Mouse (Mus musculus): ENCODE measurements around the gene Kank1. TPM values are rescaled to one million over a fixed set of nuclear protein-coding genes. Genes with fewer than 3 reads are reported as not detected.
A peak's percentile ranks its signal among the peaks of the same experiment; 100 is the strongest.

The Kank1 gene
- polyA plus RNA-seq, 1 experiment from 2014 or later: 18.4 TPM

DNA sequence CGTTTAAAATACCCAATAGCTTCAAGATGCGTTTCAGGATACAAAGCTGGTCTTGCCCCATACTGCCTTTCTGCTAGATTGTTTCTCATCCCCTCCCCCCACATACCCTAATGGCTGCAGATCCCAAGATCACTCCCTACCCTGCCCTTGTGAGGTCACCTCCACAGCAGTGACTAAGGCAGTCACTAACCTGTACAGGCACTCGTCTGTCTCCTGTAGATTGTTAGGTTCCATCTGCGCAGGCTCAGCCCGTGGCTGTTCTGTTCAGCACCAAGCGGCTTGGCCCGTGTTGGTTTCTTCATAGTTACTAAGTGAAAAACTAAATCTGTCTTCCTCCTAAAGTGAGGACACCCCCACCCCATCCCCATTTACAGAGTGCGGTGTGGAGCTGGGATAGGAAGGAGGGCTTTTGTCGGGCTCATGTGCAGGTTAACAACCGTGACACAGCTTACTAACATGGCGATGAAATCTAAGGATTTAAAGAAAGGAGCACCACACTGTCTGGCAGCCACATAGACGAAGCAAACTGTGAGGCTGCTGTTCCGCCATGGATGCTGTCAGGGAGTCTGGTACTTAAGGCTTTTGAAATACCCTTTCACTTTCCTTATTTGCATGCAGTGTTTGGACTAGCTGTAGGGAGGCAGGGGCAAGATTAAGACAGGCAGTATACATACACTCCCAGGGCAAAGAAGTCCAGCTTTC is 163.6 kb downstream of the Kank1 start:
- H3K27me3 ChIP-seq (ENCODE audit: insufficient read depth, low read length): no peaks in the 10 kb centered on the region
- no peaks in the 10 kb centered on the region for H3K9me3 ChIP-seq (replicated peaks; ENCODE audit: low read length)
- peak; percentile 77 for ATAC-seq (replicated peaks; ENCODE audit: low FRiP score, low read depth)
- H3K9ac ChIP-seq (ENCODE audit: low read depth, low read length): no peak overlapping the region
- no peak overlapping the region for H3K4me3 ChIP-seq (replicated peaks; ENCODE audit: low read depth, low read length)
- H3K4me2 ChIP-seq (ENCODE audit: low read length): peak overlapping the region; percentile 47
- peaks cover 21% of the 10 kb centered on the region for H3K4me1 ChIP-seq (replicated peaks; ENCODE audit: insufficient read depth, low read length)
- peak overlapping the region; percentile 76 for H3K27ac ChIP-seq
- no peaks in the 10 kb centered on the region for H3K36me3 ChIP-seq (ENCODE audit: insufficient read depth, low read length)
- no peak for TF ChIP-seq CTCF (IDR thresholded peaks at IDR 0.05; ENCODE audit: low read depth)
- peak; percentile 40 for DNase-seq (ENCODE audit: low spot score)
- WGBS: 26% methylated on average over 13 of the region's 13 CpGs

- Histone ChIP-seq H3K4me3 (replicated peaks; ENCODE audit: low read depth, low read length) (no peak overlapping the region), H3K27me3 (ENCODE audit: insufficient read depth, low read length) (no peaks in the 10 kb centered on the region), H3K4me2 (ENCODE audit: low read length) (no peak overlapping the region), H3K9me3 (replicated peaks; ENCODE audit: low read length) (no peaks in the 10 kb centered on the region), H3K36me3 (ENCODE audit: insufficient read depth, low read length) (no peaks in the 10 kb centered on the region), H3K4me1 (replicated peaks; ENCODE audit: insufficient read depth, low read length) (peaks cover 25% of the 10 kb centered on the region), H3K9ac (ENCODE audit: low read depth, low read length) (no peak overlapping the region), H3K27ac (no peak overlapping the region)
- no peak for TF ChIP-seq CTCF (IDR thresholded peaks at IDR 0.05; ENCODE audit: low read depth)
- DNase-seq (ENCODE audit: low spot score): no peak
- no peak for ATAC-seq (replicated peaks; ENCODE audit: low FRiP score, low read depth)
- 74% methylated on average over 8 of the region's 8 CpGs for WGBS
Observed at GRCm38 (mm10) chr19:25401521-25401920, 164.7 kb downstream of the Kank1 start.

GRCm38 (mm10) chr19:25404163-25404562 is 167.4 kb downstream of the Kank1 start:
- Histone ChIP-seq H3K9me3 (replicated peaks; ENCODE audit: low read length) (no peaks in the 10 kb centered on the region), H3K4me1 (replicated peaks; ENCODE audit: insufficient read depth, low read length) (peaks cover 36% of the 10 kb centered on the region), H3K36me3 (ENCODE audit: insufficient read depth, low read length) (no peaks in the 10 kb centered on the region), H3K27me3 (ENCODE audit: insufficient read depth, low read length) (no peaks in the 10 kb centered on the region), H3K27ac (no peak overlapping the region), H3K4me2 (ENCODE audit: low read length) (no peak overlapping the region), H3K9ac (ENCODE audit: low read depth, low read length) (no peak overlapping the region), H3K4me3 (replicated peaks; ENCODE audit: low read depth, low read length) (no peak overlapping the region)
- ATAC-seq (replicated peaks; ENCODE audit: low FRiP score, low read depth) (no peak), DNase-seq (ENCODE audit: low spot score) (no peak)
- 60% methylated on average over 4 of the region's 4 CpGs for WGBS
- no peak for TF ChIP-seq CTCF (IDR thresholded peaks at IDR 0.05; ENCODE audit: low read depth)

GRCm38 (mm10) chr19:25405987-25406386 is 169.2 kb downstream of the Kank1 start:
- no peaks in the 10 kb centered on the region for H3K9me3 ChIP-seq (replicated peaks; ENCODE audit: low read length)
- ATAC-seq (replicated peaks; ENCODE audit: low FRiP score, low read depth) (no peak), DNase-seq (ENCODE audit: low spot score) (no peak)
- H3K4me3 ChIP-seq (replicated peaks; ENCODE audit: low read depth, low read length): peak overlapping the region; percentile 40; the same call in 1 of the 2 replicates
- H3K36me3 ChIP-seq (ENCODE audit: insufficient read depth, low read length): peaks cover 17% of the 10 kb centered on the region
- peak overlapping the region; percentile 65 for H3K9ac ChIP-seq (ENCODE audit: low read depth, low read length)
- H3K27me3 ChIP-seq (ENCODE audit: insufficient read depth, low read length): no peaks in the 10 kb centered on the region
- peak overlapping the region; percentile 85 for H3K4me2 ChIP-seq (ENCODE audit: low read length)
- 28% methylated on average over 6 of the region's 6 CpGs for WGBS
- H3K4me1 ChIP-seq (replicated peaks; ENCODE audit: insufficient read depth, low read length): peaks cover 19% of the 10 kb centered on the region; the same call in 1 of the 2 replicates
- no peak for TF ChIP-seq CTCF (IDR thresholded peaks at IDR 0.05; ENCODE audit: low read depth)
- peak overlapping the region; percentile 80 for H3K27ac ChIP-seq

GRCm38 (mm10) chr19:25406481-25407184 is 169.9 kb downstream of the Kank1 start:
- peak overlapping the region; percentile 80 for H3K27ac ChIP-seq
- H3K9ac ChIP-seq (ENCODE audit: low read depth, low read length): peak overlapping the region; percentile 65
- H3K4me3 ChIP-seq (replicated peaks; ENCODE audit: low read depth, low read length): peak overlapping the region; percentile 40
- no peaks in the 10 kb centered on the region for H3K27me3 ChIP-seq (ENCODE audit: insufficient read depth, low read length)
- H3K4me2 ChIP-seq (ENCODE audit: low read length): peak overlapping the region; percentile 85
- no peaks in the 10 kb centered on the region for H3K9me3 ChIP-seq (replicated peaks; ENCODE audit: low read length)
- DNase-seq (ENCODE audit: low spot score): peak; percentile 87
- WGBS: 1% methylated on average over 28 of the region's 28 CpGs
- ATAC-seq (replicated peaks; ENCODE audit: low FRiP score, low read depth): peak; percentile 86
- no peak; the same call in 1 of the 2 replicates for TF ChIP-seq CTCF (IDR thresholded peaks at IDR 0.05; ENCODE audit: low read depth)
- peaks cover 19% of the 10 kb centered on the region; the same call in 1 of the 2 replicates for H3K4me1 ChIP-seq (replicated peaks; ENCODE audit: insufficient read depth, low read length)
- H3K36me3 ChIP-seq (ENCODE audit: insufficient read depth, low read length): peaks cover 24% of the 10 kb centered on the region

DNA sequence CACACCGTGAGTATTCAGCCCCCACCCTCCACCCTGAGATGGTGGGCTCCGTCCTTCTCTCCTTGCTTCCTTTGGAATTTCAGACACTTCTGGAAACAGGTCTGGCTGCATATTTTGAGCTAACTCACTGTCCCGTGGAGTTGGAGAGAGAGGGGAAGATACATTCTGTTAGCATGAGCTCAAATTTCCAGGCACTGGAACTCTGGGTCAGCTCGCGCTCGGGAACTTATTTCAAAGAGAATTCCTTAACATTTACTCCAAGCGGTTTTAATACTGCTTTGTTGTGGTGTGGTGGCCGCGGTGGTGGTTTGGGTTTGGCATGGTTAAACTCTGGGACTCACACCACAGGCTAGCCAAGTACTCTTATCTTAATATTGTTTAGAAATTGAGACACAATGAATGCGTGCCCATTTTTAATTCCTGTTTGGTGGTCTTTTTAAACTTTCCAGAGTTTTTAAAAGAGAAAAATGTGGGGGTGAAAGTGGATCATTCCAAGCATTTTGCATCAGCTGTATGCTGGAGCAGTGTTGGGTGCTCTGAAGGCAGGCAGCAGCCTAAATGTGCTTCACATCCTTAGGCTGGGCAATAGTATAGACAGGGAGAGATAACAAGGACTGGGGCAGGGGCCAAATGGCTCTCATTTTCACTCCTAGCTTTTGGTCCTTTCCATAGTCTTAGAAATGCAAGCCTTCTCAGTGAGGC is 170.6 kb downstream of the Kank1 start:
- Histone ChIP-seq H3K4me1 (replicated peaks; ENCODE audit: insufficient read depth, low read length) (peaks cover 19% of the 10 kb centered on the region; the same call in 1 of the 2 replicates), H3K4me2 (ENCODE audit: low read length) (peak overlapping the region; percentile 85), H3K27ac (peak overlapping the region; percentile 80), H3K27me3 (ENCODE audit: insufficient read depth, low read length) (no peaks in the 10 kb centered on the region), H3K9me3 (replicated peaks; ENCODE audit: low read length) (no peaks in the 10 kb centered on the region), H3K9ac (ENCODE audit: low read depth, low read length) (peak overlapping the region; percentile 65), H3K4me3 (replicated peaks; ENCODE audit: low read depth, low read length) (peak overlapping the region; percentile 40), H3K36me3 (ENCODE audit: insufficient read depth, low read length) (peaks cover 29% of the 10 kb centered on the region)
- ATAC-seq (replicated peaks; ENCODE audit: low FRiP score, low read depth): no peak
- WGBS: 5% methylated on average over 10 of the region's 10 CpGs
- no peak for TF ChIP-seq CTCF (IDR thresholded peaks at IDR 0.05; ENCODE audit: low read depth)
- peak; percentile 72 for DNase-seq (ENCODE audit: low spot score)
